Mouse (Mus musculus): ENCODE measurements around the gene Plekha8.

The Plekha8 gene

GRCm38 (mm10) chr6:54573218-54573955 lies 21.5 kb upstream of the Plekha8 start:
- intact Hi-C loops (cut with DNase I), result no loop called here

GRCm38 (mm10) chr6:54586175-54586574 lies 8.7 kb upstream of the Plekha8 start:
- intact Hi-C loops (cut with DNase I), result loop anchor here (2.0 kb wide), 1 partner anchor 45 kb away; no protein-coding TSS in a partner anchor

- intact Hi-C loops (cut with DNase I), result loop anchor here (2.0 kb wide), 1 partner anchor 44 kb away; no protein-coding TSS in a partner anchor
Measured at GRCm38 (mm10) chr6:54586911-54587310, 8.0 kb upstream of the Plekha8 start.

- intact Hi-C loops (cut with DNase I), result loop anchor here (2.0 kb wide), 1 partner anchor 43 kb away; no protein-coding TSS in a partner anchor
Measured at GRCm38 (mm10) chr6:54587683-54588082, 7.2 kb upstream of the Plekha8 start.

- intact Hi-C loops (cut with DNase I), result no loop called here
Measured at GRCm38 (mm10) chr6:54588212-54588611, 6.7 kb upstream of the Plekha8 start.

- intact Hi-C loops (cut with DNase I), result no loop called here
Measured at GRCm38 (mm10) chr6:54590691-54591090, 4.2 kb upstream of the Plekha8 start.

GRCm38 (mm10) chr6:54591778-54592177 lies 3.1 kb upstream of the Plekha8 start:
- intact Hi-C loops (cut with DNase I), result no loop called here

- intact Hi-C loops (cut with DNase I), result no loop called here
Measured at GRCm38 (mm10) chr6:54592938-54593535, 1.9 kb upstream of the Plekha8 start.

GRCm38 (mm10) chr6:54593766-54594468 lies 994 bp upstream of the Plekha8 start:
- intact Hi-C loops (cut with DNase I), result no loop called here

GRCm38 (mm10) chr6:54595330-54595878 lies 493 bp downstream of the Plekha8 start:
- intact Hi-C loops (cut with DNase I), result loop anchor here (5.0 kb wide), 1 partner anchor 87 kb away; the partner anchor contains the start of gene Mturn

GRCm38 (mm10) chr6:54597208-54597607 lies 2.3 kb downstream of the Plekha8 start, which contains the start of gene Fkbp14:
Gene Fkbp14 (minus strand): TSS chr6:54597308.
- intact Hi-C loops (cut with DNase I), result loop anchor here (5.0 kb wide), 1 partner anchor 85 kb away; the partner anchor contains the start of gene Mturn

GRCm38 (mm10) chr6:54597711-54598110 lies 2.8 kb downstream of the Plekha8 start:
- intact Hi-C loops (cut with DNase I), result loop anchor here (5.0 kb wide), 1 partner anchor 85 kb away; the partner anchor contains the start of gene Mturn

- intact Hi-C loops (cut with DNase I), result no loop called here
Measured at GRCm38 (mm10) chr6:54600681-54601347, 5.9 kb downstream of the Plekha8 start.

- intact Hi-C loops (cut with DNase I), result no loop called here
Measured at GRCm38 (mm10) chr6:54602891-54603290, 8.0 kb downstream of the Plekha8 start.

- intact Hi-C loops (cut with DNase I), result no loop called here
Measured at GRCm38 (mm10) chr6:54604001-54604715, 9.2 kb downstream of the Plekha8 start.

GRCm38 (mm10) chr6:54606241-54606640 lies 11.3 kb downstream of the Plekha8 start:
- intact Hi-C loops (cut with DNase I), result no loop called here

- intact Hi-C loops (cut with DNase I), result no loop called here
Measured at GRCm38 (mm10) chr6:54617363-54617762, 22.5 kb downstream of the Plekha8 start.

GRCm38 (mm10) chr6:54619530-54619929 lies 24.6 kb downstream of the Plekha8 start:
- intact Hi-C loops (cut with DNase I), result no loop called here

GRCm38 (mm10) chr6:54620357-54620756 lies 25.4 kb downstream of the Plekha8 start:
- intact Hi-C loops (cut with DNase I), result no loop called here

- intact Hi-C loops (cut with DNase I), result no loop called here
Measured at GRCm38 (mm10) chr6:54628381-54628780, 33.5 kb downstream of the Plekha8 start.

Data from adrenal gland (tissue).